Mouse (Mus musculus): ENCODE measurements around the gene Sod1. TPM values are rescaled to one million over a fixed set of nuclear protein-coding genes. Genes with fewer than 3 reads are reported as not detected.

Gene Sod1
- polyA plus RNA-seq, 1 experiment from 2014 or later, result 889 TPM

DNA sequence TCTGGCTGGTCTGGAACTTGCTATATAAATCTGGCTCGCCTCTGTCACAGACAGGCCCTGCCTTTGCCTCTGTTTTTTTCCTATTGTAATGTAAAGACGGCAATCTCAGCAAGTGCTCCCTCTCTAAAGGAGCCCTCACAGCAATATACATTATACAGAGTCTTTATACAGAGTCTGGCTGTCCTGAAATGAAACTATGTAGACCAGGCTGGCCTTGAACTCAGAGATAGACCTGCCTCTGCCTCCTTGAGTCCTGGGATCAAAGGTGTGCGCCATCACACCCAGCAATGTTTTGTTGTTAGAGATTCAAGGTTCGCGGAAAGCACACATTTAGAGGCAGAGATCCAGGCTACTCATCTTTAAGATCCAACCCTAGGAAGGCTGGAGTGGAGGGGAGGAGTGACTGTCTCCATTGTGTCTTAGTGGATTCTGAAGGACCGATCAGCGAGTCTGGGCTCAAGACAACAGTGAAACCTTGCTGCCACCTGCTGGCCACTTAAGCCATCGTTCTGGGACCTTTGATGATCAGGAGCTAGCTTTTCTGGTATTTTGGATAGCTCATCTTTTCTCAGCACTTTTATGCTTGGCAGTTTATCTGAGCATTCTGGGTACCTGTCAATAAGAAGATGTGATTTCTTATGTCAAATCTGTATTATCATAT is 34.5 kb upstream of the Sod1 start:
- Histone ChIP-seq H3K36me3 (ENCODE audit: control insufficient read depth, insufficient read depth, low read length) (no peaks in the 10 kb centered on the region), H3K4me2 (ENCODE audit: low read length) (no peak overlapping the region), H3K9ac (ENCODE audit: low read depth, low read length) (no peak overlapping the region), H3K4me1 (ENCODE audit: control insufficient read depth, insufficient read depth, low read length) (no peaks in the 10 kb centered on the region), H3K9me3 (replicated peaks; ENCODE audit: control insufficient read depth, low read length, poor library complexity, severe bottlenecking) (no peaks in the 10 kb centered on the region), H3K4me3 (ENCODE audit: low read depth, low read length) (no peak overlapping the region), H3K27ac (ENCODE audit: low read length) (no peak overlapping the region), H3K27me3 (ENCODE audit: control insufficient read depth, insufficient read depth, low read depth, low read length) (no peaks in the 10 kb centered on the region)
- 37% methylated on average over 8 of the region's 8 CpGs for WGBS
- peak; percentile 86 for ATAC-seq

DNA sequence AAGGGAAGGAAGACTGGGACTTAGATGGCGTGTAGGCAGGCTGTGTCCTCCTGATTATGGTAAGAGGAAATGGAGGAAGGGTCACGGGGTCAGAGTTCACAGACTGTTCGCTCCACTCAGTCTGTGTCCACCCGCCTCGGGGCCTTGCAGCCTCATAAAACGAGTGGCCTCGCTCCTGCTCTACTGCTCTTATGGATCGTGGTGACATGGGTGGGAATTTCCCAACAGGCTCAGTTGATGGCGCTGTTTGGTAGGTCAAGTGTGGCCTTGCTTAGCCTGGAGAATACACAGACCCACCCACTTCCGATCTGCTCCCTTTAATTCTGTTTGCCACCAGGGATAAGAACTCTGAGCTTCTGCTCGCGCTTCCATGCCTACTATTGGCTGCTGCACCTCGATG is 33.1 kb upstream of the Sod1 start:
- 39% methylated on average over 13 of the region's 13 CpGs for WGBS
- H3K9ac ChIP-seq (ENCODE audit: low read depth, low read length), result no peak overlapping the region
- H3K27ac ChIP-seq (ENCODE audit: low read length), result no peak overlapping the region
- no peak overlapping the region for H3K4me2 ChIP-seq (ENCODE audit: low read length)
- H3K36me3 ChIP-seq (ENCODE audit: control insufficient read depth, insufficient read depth, low read length), result no peaks in the 10 kb centered on the region
- H3K27me3 ChIP-seq (ENCODE audit: control insufficient read depth, insufficient read depth, low read depth, low read length), result no peaks in the 10 kb centered on the region
- no peak overlapping the region for H3K4me3 ChIP-seq (ENCODE audit: low read depth, low read length)
- H3K9me3 ChIP-seq (replicated peaks; ENCODE audit: control insufficient read depth, low read length, poor library complexity, severe bottlenecking), result no peaks in the 10 kb centered on the region
- H3K4me1 ChIP-seq (ENCODE audit: control insufficient read depth, insufficient read depth, low read length), result no peaks in the 10 kb centered on the region
- peak; percentile 6; the same call in 1 of the 2 replicates for ATAC-seq

GRCm38 (mm10) chr16:90191289-90191688 is 29.3 kb upstream of the Sod1 start:
- Histone ChIP-seq H3K4me1 (ENCODE audit: control insufficient read depth, insufficient read depth, low read length) (no peaks in the 10 kb centered on the region), H3K4me3 (ENCODE audit: low read depth, low read length) (no peak overlapping the region), H3K9me3 (replicated peaks; ENCODE audit: control insufficient read depth, low read length, poor library complexity, severe bottlenecking) (no peaks in the 10 kb centered on the region), H3K9ac (ENCODE audit: low read depth, low read length) (no peak overlapping the region), H3K36me3 (ENCODE audit: control insufficient read depth, insufficient read depth, low read length) (no peaks in the 10 kb centered on the region), H3K27me3 (ENCODE audit: control insufficient read depth, insufficient read depth, low read depth, low read length) (no peaks in the 10 kb centered on the region), H3K27ac (ENCODE audit: low read length) (no peak overlapping the region), H3K4me2 (ENCODE audit: low read length) (no peak overlapping the region)
- no peak for ATAC-seq
- 81% methylated on average over 6 of the region's 6 CpGs for WGBS

DNA sequence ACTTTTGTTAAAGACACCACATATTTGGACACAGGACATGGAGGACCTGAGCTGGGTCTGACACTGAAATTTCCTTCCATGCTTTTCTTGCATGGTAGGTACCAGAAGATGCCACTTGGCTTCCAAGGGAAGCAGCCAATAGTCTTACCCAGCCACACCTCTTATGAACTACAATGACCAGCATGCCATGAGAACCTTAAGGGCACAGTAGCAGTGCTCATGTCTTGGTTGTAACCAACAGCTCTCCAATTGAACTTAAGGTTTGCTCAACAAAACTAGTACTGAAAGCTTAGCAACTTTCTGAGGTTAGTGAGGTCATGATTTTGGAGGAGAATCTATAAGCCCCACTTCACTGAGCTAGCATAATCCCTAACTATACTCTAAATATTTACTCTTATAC is 26.8 kb upstream of the Sod1 start:
- Histone ChIP-seq H3K9me3 (replicated peaks; ENCODE audit: control insufficient read depth, low read length, poor library complexity, severe bottlenecking) (no peaks in the 10 kb centered on the region), H3K36me3 (ENCODE audit: control insufficient read depth, insufficient read depth, low read length) (no peaks in the 10 kb centered on the region), H3K27me3 (ENCODE audit: control insufficient read depth, insufficient read depth, low read depth, low read length) (no peaks in the 10 kb centered on the region), H3K4me2 (ENCODE audit: low read length) (no peak overlapping the region), H3K4me3 (ENCODE audit: low read depth, low read length) (no peak overlapping the region), H3K4me1 (ENCODE audit: control insufficient read depth, insufficient read depth, low read length) (peaks cover 3% of the 10 kb centered on the region; the same call in 1 of the 2 replicates), H3K27ac (ENCODE audit: low read length) (no peak overlapping the region), H3K9ac (ENCODE audit: low read depth, low read length) (no peak overlapping the region)
- ATAC-seq, result no peak

GRCm38 (mm10) chr16:90196688-90197240 is 23.8 kb upstream of the Sod1 start:
- ATAC-seq, result no peak
- Histone ChIP-seq H3K9me3 (replicated peaks; ENCODE audit: control insufficient read depth, low read length, poor library complexity, severe bottlenecking) (no peaks in the 10 kb centered on the region), H3K36me3 (ENCODE audit: control insufficient read depth, insufficient read depth, low read length) (no peaks in the 10 kb centered on the region), H3K4me3 (ENCODE audit: low read depth, low read length) (no peak overlapping the region), H3K4me2 (ENCODE audit: low read length) (no peak overlapping the region), H3K27me3 (ENCODE audit: control insufficient read depth, insufficient read depth, low read depth, low read length) (no peaks in the 10 kb centered on the region), H3K9ac (ENCODE audit: low read depth, low read length) (no peak overlapping the region), H3K4me1 (ENCODE audit: control insufficient read depth, insufficient read depth, low read length) (peaks cover 3% of the 10 kb centered on the region; the same call in 1 of the 2 replicates), H3K27ac (ENCODE audit: low read length) (no peak overlapping the region)
- 92% methylated on average over 7 of the region's 7 CpGs for WGBS

DNA sequence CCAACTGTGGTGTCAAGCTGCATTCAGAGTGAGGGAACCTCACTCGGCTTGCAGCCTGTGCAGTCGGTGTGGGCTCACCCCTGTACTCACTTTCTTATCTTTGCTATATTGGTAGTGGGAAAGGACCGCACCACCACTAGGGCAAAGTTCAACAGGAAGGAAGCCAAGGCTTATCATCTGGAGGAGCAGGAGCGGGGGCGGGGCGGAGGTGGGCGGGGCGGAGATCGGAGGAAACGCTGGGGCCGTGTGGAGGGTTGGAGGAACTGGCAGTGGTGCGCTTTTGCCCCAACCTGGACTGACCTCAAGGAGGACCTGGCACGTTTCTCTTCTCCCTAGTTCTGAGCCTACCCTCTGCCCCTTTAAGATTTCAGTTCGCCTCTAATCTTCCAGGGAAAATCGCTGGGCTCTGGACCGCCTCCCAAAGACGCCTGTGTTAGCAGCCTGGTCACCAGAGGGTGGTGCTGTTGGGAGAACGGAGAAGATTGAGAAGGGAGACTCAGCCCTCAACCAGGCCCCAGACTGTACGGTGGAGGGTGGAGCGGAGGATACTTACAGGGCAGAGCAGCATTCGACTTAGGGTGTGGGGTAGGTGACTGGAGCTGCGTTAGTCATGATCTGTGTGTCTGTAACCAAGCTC is 23.1 kb upstream of the Sod1 start:
- H3K27ac ChIP-seq (ENCODE audit: low read length), result no peak overlapping the region
- H3K27me3 ChIP-seq (ENCODE audit: control insufficient read depth, insufficient read depth, low read depth, low read length), result no peaks in the 10 kb centered on the region
- no peaks in the 10 kb centered on the region for H3K9me3 ChIP-seq (replicated peaks; ENCODE audit: control insufficient read depth, low read length, poor library complexity, severe bottlenecking)
- H3K9ac ChIP-seq (ENCODE audit: low read depth, low read length), result peak overlapping the region; percentile 40; the same call in 1 of the 2 replicates
- no peaks in the 10 kb centered on the region for H3K36me3 ChIP-seq (ENCODE audit: control insufficient read depth, insufficient read depth, low read length)
- H3K4me1 ChIP-seq (ENCODE audit: control insufficient read depth, insufficient read depth, low read length), result peaks cover 3% of the 10 kb centered on the region; the same call in 1 of the 2 replicates
- peak; percentile 90 for ATAC-seq
- WGBS, result 3% methylated on average over 22 of the region's 22 CpGs
- peak overlapping the region; percentile 50 for H3K4me2 ChIP-seq (ENCODE audit: low read length)
- H3K4me3 ChIP-seq (ENCODE audit: low read depth, low read length), result peak overlapping the region; percentile 31

DNA sequence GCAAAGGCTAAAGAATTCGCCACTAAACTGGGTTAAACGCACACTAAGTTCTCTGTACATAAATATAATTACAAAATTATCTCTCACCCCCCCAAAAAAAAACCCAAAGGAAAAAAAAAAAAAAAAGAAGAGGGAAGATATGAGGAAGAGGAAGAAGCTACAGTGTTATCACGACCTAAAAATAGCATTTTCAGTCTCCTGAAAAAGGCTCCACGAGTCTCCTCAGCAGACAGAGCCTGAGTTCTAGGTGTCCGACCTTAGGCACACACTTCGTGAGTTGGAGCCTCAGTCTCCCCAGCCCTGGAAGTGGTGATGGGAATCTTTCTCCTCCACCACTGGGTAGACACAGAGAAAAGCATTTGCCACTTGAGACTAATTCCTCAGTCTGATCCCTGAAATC is 21.9 kb upstream of the Sod1 start:
- Histone ChIP-seq H3K4me2 (ENCODE audit: low read length) (no peak overlapping the region), H3K4me3 (ENCODE audit: low read depth, low read length) (no peak overlapping the region), H3K4me1 (ENCODE audit: control insufficient read depth, insufficient read depth, low read length) (peaks cover 3% of the 10 kb centered on the region; the same call in 1 of the 2 replicates), H3K9me3 (replicated peaks; ENCODE audit: control insufficient read depth, low read length, poor library complexity, severe bottlenecking) (no peaks in the 10 kb centered on the region), H3K27me3 (ENCODE audit: control insufficient read depth, insufficient read depth, low read depth, low read length) (no peaks in the 10 kb centered on the region), H3K9ac (ENCODE audit: low read depth, low read length) (no peak overlapping the region), H3K27ac (ENCODE audit: low read length) (no peak overlapping the region), H3K36me3 (ENCODE audit: control insufficient read depth, insufficient read depth, low read length) (no peaks in the 10 kb centered on the region)
- no peak for ATAC-seq
- WGBS, result 97% methylated on average over 6 of the region's 6 CpGs

GRCm38 (mm10) chr16:90199174-90199573 is 21.4 kb upstream of the Sod1 start:
- 79% methylated on average over 10 of the region's 10 CpGs for WGBS
- no peaks in the 10 kb centered on the region for H3K9me3 ChIP-seq (replicated peaks; ENCODE audit: control insufficient read depth, low read length, poor library complexity, severe bottlenecking)
- no peak overlapping the region for H3K9ac ChIP-seq (ENCODE audit: low read depth, low read length)
- no peak overlapping the region for H3K4me3 ChIP-seq (ENCODE audit: low read depth, low read length)
- H3K4me2 ChIP-seq (ENCODE audit: low read length), result no peak overlapping the region
- H3K27ac ChIP-seq (ENCODE audit: low read length), result no peak overlapping the region
- H3K27me3 ChIP-seq (ENCODE audit: control insufficient read depth, insufficient read depth, low read depth, low read length), result no peaks in the 10 kb centered on the region
- H3K36me3 ChIP-seq (ENCODE audit: control insufficient read depth, insufficient read depth, low read length), result no peaks in the 10 kb centered on the region
- H3K4me1 ChIP-seq (ENCODE audit: control insufficient read depth, insufficient read depth, low read length), result peaks cover 3% of the 10 kb centered on the region; the same call in 1 of the 2 replicates
- ATAC-seq, result no peak

DNA sequence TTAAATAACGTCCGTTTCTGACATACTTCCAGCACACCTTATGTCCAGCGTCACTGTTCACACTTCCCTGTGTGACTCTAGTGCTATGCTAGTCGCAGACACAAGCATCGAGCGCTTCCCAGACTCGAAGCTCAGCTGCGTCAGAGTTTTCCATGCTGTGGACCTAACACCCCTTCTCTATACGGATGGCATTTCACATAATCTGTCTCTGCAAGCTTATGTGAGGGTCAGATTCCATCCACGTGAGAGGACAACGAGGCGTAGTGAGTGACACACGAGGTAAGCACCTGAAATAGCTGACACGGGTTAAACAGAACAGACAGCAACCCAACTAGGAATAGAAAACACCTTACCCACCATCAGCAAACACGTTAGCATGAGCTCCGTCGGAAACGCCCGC is 18.4 kb upstream of the Sod1 start:
- Histone ChIP-seq H3K9ac (ENCODE audit: low read depth, low read length) (no peak overlapping the region), H3K36me3 (ENCODE audit: control insufficient read depth, insufficient read depth, low read length) (no peaks in the 10 kb centered on the region), H3K4me3 (ENCODE audit: low read depth, low read length) (no peak overlapping the region), H3K27me3 (ENCODE audit: control insufficient read depth, insufficient read depth, low read depth, low read length) (no peaks in the 10 kb centered on the region), H3K4me2 (ENCODE audit: low read length) (no peak overlapping the region), H3K27ac (ENCODE audit: low read length) (no peak overlapping the region), H3K9me3 (replicated peaks; ENCODE audit: control insufficient read depth, low read length, poor library complexity, severe bottlenecking) (no peaks in the 10 kb centered on the region), H3K4me1 (ENCODE audit: control insufficient read depth, insufficient read depth, low read length) (peaks cover 3% of the 10 kb centered on the region; the same call in 1 of the 2 replicates)
- WGBS, result 74% methylated on average over 19 of the region's 19 CpGs
- ATAC-seq, result no peak

All from midbrain, embryonic 16.5 days (tissue).